Mouse (Mus musculus): ENCODE results near the gene Mapk6. TPM values are rescaled to one million over a fixed set of nuclear protein-coding genes. Genes with fewer than 3 reads are reported as not detected.
A peak's percentile ranks its signal among the peaks of the same experiment; 100 is the strongest.
"Not testable (repeated sequence)": the region's sequence is repeated elsewhere in the genome, so short reads cannot be mapped to it uniquely, and the experiment has no call there.

Gene Mapk6
- total RNA-seq, 2 experiments from 2014 or later = 50.3 to 65.1 TPM

DNA sequence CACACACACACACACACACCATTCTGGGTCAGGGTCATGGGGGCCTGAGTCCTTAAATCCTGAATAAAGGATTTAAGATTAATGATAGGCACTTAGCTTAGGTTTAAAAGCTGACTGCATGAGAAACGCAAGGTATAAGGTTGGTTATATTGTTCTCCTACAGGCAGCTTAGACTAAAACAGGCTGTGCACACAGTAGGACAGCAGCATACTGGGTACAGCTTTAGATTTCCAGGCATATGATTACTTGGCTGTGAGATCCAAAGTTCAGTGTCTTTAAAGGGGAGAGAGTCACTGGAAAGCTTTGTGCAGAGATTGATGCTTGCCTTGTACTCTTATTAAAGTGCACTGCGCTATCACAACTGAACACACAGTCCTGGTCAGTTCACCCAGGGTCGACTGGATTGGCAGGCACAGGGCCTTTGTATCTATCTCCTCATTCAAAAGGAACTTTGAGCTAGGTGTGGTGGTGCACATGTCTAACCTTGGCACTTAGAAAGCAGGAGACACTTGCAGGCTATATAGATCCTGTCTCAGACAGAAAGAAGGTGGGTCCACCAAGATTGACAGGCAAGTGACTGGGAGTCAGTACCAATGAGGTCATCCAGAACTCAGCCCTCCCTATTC, 25.4 kb downstream of the Mapk6 start:
- 0 out of 2 replicates have a peak, but pooled peaks have one; percentile 6 for ATAC-seq (replicated peaks; ENCODE audit: poor library complexity)

DNA sequence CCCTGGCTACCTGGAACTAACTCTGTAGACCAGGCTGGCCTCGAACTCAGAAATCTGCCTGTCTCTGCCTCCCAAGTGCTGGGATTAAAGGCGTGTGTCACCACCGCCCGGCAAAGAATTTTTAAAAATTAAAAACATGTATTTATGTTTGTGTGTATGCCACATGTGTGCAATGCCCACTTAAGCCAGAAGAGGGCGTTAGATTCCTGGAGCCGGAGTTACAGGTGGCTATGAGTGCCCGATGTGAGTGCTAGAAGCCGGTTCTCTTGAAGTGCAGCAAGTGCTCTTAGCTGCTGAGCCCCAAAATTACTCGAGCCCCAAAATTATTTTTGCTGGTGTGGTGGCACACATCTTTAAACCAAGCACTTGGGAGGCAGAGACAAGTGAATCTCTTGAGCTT, 26.0 kb downstream of the Mapk6 start:
- no peak for ATAC-seq (replicated peaks; ENCODE audit: poor library complexity)

DNA sequence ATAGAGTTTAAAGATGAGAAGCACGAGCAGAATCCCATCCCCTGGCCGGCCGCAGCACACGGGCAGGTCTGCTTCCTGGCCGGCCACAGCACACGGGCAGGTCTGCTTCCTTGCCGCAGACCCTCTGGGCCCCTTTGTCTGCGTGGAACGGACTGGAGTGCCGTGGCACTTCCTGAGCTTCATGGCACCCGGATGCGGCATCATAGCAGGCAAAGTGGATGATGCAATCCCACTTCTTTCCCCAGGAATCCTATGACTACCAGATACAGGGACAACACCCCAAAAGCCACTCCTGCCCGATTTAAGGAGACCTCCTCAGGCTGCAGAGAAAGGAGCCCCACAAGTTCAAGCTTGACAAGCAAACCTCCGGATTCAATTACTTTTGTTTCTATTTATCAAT, 27.0 kb downstream of the Mapk6 start:
- no peak for ATAC-seq (replicated peaks; ENCODE audit: poor library complexity)

DNA sequence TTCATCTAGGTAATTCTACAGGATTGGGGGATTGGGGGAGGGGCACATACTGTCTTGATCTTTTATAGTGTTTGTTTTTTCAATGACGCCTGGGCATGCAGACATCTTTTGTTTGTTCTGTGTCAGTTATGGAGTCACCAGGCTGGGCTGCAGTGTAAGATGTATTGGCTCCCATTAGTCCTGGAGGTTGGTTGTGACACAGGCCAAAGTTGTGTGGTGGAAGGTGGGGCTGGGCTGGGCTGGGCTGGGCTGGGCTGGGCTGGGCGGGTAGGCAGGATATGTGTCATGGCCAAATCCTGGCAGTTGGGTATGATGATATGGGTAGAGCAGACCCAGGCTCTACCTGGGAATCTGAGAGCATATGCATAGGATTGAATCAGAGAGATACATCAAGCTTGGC, 31.0 kb downstream of the Mapk6 start:
- peak; percentile 39; the same call in 1 of the 2 replicates for ATAC-seq (replicated peaks; ENCODE audit: poor library complexity)

DNA sequence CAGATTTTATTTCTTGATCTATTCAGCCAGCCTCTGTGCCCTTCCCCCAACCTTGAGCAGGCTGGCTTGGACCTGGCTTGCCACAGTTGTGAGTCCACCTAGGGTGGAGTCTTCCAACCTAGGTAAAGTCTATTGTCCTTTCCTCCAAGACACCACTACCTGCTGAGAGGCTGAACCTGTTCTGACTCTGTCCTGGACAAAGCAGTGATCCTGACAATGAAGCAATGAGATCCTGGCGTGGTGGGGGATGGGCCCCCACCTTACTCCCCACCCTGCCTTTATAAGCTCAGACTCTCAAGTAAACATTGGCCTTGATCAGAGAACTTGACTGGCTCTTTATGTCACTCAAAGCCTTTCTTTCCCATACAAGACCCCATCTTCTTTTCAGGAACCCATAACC, 33.4 kb downstream of the Mapk6 start:
- no peak for ATAC-seq (replicated peaks; ENCODE audit: poor library complexity)

DNA sequence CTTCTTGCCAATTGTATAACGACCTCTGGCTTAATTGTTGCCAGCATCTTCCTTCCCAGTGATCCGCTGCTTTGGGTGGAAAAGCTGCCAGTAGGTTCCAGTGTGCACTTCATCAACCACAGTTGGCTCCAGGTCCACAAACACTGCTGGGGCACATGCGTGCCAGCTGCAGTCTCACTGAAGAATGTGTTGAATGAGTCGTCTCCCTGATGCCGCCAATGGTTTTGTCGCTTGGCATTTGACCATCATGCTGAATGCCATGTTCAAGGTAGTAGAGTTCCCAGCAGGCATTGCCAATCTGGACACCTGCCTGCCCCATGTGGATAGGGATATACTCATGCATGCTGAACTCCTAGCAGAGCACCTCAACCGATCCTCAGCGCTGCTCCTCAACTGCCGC, 34.2 kb downstream of the Mapk6 start:
- ATAC-seq (replicated peaks; ENCODE audit: poor library complexity) = no peak

DNA sequence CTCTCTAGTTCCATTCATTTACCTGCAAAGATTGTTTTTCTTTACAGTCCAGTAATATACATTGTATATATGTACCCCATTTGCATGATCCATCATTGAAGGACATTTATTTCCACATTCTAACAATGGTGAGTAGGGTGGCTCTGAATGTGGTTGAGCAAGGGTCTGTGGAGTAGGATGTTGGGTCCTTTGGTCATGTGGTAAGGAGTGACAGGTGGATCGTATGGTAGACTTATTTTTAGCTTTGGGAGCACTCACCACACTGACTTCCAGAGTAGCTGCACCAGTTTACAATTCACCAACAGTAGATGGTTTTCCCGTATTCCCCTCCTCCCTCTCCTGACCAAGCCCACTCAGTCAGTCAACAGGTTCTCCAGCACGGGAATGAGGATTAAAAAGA, 41.0 kb downstream of the Mapk6 start:
- no peak for ATAC-seq (replicated peaks; ENCODE audit: poor library complexity)

DNA sequence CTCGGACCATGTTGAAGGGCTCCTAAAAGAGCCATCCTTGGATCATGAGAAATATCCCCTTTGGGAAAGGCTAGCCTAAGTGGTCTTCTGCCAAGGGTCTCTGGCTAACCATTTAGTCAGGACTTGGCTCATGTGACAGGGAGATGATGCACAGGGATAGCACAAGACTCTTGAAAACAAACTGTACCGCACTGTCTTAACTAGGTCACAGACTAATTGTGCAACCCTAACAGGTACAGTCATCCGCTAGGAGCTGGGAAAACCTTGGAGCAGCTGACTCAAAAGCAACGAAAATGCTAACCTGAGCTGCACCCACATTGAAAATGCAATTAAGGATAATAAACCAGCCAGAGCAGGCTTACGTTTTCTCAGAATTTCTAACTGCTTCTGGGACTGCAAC, 43.6 kb downstream of the Mapk6 start:
- no peak for ATAC-seq (replicated peaks; ENCODE audit: poor library complexity)

DNA sequence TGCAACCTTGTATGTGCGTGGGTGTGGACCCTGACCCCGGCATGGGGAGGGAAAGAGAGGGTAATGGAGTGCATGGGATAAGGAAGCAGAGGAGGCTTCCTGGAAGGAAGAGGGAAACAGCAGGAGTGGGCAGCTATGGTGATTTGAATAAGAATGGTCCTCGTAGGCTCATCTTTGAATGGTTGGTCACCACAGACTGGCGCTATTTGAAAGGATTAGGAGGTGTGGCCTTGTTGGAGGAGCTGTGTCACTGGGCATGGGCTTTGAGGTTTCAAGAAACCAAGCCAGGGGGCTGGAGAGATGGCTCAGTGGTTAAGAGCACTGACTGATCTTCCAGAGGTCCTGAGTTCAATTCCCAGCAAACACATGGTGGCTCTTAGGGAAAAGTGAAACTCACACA, 44.6 kb downstream of the Mapk6 start:
- no peak for ATAC-seq (replicated peaks; ENCODE audit: poor library complexity)

DNA sequence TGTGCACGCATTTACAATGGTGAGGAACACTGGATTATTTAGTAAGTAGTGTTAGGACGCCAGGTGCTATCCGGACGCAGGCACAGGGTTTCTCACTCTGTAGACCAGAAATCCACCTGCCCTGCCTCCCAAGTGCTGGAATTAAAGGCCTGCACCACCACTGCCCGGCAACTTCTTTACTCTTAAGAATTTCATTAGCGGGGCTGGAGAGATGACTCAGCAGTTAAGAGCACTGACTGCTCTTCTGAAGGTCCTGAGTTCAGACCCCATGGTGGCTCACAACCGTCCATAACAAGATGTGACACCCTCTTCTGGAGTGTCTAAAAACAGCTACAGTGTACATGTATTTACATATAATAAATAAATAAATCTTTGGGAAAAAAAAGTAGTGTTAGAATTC, 46.1 kb downstream of the Mapk6 start:
- not testable (repeated sequence) for ATAC-seq (replicated peaks; ENCODE audit: poor library complexity)

DNA sequence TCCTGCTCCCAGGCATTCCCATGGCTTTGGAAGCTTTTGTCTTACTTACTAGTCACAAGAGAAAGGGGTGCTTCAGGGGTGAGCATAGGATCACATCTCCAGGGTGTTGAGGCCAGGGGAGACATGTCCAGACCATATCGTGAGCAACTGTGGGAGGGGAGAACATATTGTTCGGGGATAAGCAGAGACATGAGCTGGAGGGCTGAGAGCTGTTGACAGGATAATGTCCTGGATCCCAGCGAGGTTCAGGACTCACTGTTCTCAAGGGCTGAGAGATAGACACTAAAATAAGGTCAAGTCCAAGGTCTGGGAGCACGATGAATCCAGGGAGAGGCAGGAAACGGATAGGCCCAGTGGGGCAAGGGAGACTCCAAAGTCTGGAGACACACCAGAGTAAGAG, 46.8 kb downstream of the Mapk6 start:
- no peak for ATAC-seq (replicated peaks; ENCODE audit: poor library complexity)

DNA sequence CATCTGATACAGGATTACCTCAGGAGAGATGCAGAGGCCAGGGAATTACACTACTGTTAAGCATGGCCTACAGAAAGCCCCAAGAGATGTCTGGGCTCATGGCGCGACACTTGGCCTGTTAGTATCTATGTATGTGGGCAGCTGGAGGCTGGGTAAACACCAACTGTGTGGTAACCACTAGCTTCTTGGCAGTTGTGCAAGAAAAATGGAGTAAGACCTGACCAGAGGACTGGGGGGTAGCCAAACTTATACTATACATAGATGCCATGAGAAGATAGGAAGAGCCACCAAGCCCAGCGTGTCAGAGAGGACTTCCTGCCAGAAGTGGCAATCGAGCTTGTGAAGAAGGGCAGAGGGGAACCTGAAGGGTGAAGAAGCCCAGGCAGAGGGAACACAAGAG, 47.6 kb downstream of the Mapk6 start:
- peak; percentile 87 for ATAC-seq (replicated peaks; ENCODE audit: poor library complexity)

DNA sequence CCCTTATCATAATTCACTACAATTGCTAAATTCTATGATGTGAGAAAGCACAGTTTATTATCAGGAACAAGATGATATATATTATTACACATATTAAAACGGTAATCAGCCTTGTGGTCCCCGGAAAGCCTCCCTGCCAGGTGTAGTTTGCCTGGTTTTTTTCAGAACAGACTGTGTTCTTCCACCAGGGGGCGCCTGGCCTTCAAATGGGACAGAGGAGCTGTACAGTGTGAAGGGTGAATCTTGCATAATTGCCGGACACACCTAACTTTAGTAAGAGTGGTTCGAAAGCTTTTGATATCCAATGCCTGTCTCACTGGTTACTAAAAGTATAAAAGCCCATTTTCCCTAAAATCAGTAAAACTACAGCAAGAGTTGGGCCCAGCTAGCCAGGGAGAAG, 48.1 kb downstream of the Mapk6 start:
- ATAC-seq (replicated peaks; ENCODE audit: poor library complexity) = peak; percentile 78

DNA sequence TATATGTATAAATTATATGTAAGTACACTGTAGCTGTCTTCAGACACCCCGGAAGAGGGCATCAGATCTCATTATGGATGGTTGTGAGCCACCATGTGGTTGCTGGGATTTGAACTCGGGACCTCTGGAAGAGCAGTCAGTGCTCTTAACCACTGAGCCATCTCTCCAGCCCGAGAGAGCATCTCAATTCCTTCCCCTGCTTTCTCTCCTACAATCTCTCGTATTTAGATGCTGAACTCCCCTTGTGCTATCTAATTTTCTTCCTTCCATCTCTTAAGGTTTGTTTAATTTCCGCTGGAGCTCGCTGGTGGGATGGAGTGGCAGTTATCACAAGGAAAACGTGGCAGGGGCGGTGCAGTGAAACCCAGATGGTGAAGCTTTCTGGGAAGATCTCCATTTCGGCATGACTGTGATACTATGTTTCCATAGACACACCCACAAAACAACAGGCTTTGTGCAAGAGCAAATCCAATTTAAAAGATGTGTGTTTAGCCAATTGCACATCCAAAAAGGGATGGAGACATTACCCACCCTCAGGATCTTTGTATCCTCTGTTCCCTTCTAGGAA, 52.6 kb downstream of the Mapk6 start:
- no peak for ATAC-seq (replicated peaks; ENCODE audit: poor library complexity)

DNA sequence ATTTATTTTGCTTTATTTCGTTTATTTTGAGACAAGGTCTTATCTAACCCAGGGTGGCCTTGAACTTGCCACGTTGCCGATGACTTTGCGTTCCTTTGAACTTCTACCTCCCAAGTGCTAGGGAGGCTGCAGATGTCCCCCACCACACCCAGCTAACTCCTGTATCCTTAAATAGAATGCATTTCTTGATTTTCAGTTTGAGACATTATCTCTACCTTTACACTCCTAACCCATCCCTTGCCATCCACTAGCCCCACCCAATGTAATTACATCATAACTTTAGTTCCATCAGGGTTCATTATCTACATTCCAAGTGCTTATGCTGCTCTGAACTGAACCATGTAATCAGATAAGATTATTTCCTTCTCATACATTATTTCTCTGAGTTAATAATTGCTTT, 54.0 kb downstream of the Mapk6 start:
- peak; percentile 78 for ATAC-seq (replicated peaks; ENCODE audit: poor library complexity)

DNA sequence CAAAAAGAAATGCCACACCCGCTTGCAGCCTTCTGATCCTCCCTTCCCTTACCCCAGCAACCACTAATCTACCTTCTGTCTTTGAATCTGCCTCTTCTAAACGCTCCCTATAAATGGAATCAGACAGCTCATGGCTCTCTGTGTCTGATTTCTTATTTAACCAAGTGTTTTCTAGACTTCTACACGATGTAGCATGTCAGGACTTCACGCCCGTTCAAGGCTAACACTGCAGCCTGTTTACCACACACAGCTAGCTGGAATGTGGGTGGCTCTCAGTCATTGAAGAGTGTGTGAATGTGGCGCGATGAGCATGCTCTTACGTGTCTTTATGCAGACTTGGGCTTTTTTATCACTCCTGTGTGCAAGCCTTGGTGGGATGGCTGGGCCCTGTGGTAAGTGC, 56.7 kb downstream of the Mapk6 start:
- no peak for ATAC-seq (replicated peaks; ENCODE audit: poor library complexity)

DNA sequence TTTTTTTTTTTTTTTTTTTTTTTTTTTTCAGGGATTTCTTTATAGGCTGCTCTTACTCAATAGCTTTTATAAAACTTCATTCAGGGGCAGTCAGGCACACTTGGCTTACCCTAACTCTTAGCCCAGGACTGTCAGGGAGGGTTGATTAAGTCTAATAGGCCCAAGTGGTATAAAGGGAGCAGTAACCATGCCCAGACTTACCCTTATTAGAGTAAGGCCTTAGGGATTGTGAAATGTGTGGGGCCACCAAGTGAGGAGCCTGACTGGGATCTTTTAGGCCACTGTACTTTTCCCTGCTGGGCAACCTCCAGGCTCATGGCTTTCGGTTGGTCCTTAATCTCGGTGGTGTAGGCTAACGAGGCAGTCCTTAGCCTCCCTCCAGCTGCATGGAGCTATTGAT, 61.2 kb downstream of the Mapk6 start:
- no peak for ATAC-seq (replicated peaks; ENCODE audit: poor library complexity)

DNA sequence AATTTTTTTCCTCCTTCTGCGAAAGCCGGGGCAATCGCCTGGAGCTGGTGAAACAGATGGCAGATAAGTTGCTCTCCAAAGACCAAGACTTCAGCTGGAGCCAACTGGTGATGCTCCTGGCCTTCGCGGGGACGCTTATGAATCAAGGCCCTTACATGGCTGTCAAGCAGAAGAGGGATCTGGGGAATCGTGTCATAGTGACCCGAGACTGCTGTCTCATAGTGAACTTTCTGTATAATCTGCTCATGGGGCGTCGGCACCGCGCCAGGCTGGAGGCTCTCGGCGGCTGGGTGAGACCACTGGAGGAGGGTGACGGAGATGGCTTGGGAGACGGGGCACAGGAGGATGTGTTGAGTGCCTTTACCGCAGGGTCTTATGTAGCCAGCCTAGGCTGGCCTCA, 61.7 kb downstream of the Mapk6 start:
- ATAC-seq (replicated peaks; ENCODE audit: poor library complexity) = no peak

DNA sequence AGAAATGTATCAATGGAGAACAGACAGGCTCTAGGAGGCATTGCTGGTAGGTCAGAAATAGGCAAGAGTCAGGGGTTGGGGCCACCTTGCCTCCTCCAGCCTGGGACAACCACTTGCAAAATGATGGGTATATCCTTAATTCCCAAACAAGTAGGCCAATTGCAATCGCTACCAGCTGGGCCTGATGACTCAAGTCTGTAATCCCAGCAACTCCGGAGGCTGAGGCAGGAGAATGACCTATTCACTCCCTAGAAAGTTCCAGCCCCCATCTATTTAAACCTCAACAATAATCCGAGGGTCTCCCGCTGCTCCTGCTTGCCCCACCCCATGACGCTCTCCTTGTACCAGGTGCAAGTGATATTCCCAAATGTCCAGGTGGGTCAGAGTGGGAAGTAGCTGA, 62.3 kb downstream of the Mapk6 start, which contains the start of gene Bcl2l10:
TSS of gene Bcl2l10 (plus strand) at position 301 of the 400 bp plus-strand sequence.
- ATAC-seq (replicated peaks; ENCODE audit: poor library complexity) = no peak

DNA sequence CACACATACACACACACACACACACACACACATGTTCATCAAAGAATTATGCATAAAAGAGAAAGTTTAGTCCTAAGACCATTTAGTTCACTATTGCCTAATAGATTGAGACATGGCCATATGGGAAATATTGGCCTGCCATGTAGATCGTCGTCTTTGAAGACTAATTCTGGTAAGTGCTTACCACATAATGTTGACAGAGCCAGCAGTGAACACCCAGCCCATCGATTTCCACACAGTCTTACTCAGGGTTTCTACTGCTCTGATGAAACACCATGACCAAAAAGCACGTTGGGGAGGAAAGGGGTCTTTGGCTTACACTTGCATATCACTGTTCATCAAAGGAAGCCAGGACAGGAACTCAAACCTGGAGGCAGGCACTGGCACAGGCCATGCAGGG, 67.4 kb downstream of the Mapk6 start:
- peak; percentile 96 for ATAC-seq (replicated peaks; ENCODE audit: poor library complexity)

DNA sequence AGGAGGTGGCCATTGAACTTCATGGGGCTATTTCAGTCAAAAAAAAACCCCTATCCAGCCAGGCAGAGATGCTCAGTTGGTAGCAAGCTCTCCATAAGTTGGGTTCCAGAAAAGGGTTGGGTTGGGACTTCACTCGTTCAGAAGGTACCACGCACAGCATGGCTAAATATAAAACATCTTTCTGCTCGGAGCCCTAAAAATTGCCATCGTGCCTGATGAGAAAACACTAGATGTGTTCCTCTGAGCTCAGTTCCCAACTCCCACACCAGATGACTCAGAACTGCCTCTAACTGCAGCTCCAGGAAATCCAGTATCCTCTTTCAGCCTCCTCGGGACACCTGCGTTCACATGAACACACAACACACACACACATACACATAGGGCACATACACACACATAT, 71.8 kb downstream of the Mapk6 start:
- ATAC-seq (replicated peaks; ENCODE audit: poor library complexity) = no peak

DNA sequence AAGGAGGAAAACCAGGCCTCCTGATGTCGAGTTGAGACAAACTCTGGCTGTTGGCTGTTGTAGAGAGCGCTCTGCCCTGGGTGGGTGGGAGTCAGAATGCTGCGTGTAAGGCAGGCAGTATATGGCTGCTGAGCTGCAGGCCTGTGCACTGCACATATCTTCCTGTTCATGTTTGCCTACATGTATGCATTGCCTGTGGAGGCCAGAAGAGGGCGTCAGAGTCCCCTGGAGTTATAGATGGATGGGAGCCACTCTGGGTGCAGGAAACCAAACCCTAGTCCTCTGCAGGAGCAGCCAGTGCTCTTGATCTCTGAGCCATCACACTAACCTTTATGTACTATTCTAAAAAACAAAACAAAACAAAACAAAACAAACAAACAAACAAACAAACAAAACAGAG, 75.4 kb downstream of the Mapk6 start:
- no peak for ATAC-seq (replicated peaks; ENCODE audit: poor library complexity)

DNA sequence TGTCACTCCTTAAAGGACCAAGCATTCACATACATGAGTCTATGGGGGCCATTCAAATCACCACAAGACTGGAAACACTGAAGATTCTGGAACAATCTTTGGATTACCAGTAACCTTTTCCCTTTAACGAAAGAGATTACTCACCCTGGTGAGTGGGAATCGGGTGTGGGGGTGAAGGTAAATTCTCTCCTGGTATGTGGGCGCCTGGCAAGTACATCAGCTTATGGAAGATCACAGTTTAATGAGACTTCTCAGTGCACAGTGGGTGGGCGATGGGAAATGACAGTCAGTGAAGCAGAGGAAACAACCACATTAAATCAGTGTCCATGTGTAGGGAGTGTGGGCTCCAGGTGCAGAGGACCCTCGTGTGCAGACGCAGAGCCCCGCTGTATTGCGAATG, 79.0 kb downstream of the Mapk6 start:
- no peak for ATAC-seq (replicated peaks; ENCODE audit: poor library complexity)
